Mouse (Mus musculus): ENCODE measurements around the gene Lpp.

Lpp gene

DNA sequence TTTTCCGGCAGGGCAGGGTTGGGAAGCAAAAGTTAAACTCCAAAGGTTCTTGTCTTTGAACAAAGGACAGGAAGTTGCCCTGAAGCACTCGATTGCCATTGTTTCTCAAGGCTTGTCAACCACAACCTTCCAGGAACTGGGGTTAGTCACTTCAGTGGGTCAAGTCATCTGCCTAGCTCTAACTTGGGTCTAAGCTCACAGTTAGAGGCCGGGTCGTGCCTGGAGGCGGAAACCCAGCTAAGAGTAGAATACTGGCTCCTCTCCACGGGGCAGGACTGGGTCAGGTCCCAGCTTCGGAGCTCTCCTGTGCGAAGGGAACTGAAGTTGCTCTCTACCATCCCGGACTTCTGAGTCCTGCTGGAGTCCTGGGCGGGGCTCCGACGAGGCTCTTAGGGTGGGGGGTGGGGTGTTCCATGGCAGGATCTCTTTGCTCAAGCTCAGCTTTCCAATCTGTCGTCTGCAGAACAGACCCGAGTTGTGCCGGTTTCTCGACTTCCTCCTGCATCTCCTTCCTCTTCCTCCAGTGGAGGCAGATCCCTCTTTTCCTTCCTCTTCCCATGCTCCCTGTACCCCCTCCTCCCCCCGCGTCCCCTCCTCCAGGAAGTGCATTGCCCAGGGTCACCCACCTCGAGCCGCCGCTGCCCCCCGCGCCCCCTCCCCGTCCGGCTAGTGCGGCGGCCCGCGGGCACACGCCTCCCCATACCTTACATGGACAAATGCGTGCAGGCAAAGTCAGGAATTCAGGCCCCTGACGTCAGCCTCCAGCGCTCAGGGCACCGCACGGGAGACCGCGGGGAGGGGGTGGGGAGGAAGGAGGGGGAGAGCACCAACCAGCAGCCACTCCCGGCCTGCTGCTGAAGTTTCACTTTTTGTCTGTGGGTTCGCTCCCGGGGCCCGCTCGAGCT lies at the start of gene Lpp:
Gene Lpp (plus strand): TSS at position 857 of the 905 bp plus-strand sequence.
- DNase-seq (ENCODE audit: low read depth, low spot score) = peak; percentile 61

DNA sequence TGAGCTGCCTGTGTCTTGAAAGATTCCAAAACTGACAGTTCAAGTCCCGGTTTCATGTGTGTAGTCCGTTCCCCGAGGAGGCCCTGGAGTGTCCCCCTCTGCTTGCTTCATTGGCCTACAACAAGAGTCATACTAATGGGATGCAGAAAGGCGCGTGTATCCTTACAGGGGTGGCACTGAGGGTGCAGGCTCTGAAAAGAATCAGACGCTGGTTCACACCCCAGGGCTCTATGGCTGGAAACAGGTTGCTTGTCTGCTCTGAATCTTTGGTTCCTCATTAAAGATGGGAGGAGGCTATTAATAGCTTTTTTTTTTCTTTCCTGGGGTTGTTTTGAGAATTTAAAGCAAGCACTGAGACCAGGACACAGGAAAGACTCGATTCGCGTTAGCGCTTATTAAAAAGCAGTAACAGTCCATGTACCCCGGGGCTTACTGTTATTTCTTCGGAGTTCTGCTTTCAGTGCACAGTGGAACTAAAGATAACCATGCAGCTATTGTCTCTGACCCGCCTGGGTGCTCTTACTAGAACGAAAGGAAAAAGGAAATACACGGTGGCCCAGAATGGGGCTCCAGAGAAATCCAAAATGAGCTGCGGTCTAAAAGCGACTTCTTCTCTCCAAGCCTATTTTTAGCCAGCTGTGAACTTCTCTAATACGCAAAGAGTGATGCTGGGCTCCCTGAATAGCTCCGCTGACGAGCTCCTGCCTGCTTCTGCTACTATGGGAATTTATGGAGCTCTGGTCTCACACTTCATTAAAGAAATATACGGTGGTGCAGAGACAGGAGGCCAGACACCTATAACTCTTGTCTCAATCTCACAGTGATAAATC lies 45.5 kb upstream of the Lpp start:
- DNase-seq (ENCODE audit: low read depth, low spot score) = peak; percentile 78

DNA sequence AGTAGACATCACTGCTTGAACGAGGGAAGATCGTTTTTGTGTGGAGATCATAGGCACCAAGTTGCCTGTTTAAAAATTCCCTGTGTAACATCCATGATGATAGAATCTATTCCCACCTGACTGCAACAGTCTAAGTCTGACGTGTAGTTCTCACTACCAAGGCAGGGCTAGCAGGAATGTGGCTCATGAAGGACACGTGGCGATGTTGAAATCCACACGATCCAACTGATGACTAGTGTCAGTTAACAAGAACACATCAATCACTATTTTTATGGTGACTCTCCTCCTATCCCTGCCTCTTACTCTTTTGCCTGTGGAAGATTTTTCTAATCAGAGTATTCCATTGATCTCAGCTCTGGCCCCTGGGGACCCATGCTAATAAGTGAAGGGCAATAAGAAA lies 43.0 kb upstream of the Lpp start:
- DNase-seq (ENCODE audit: low read depth, low spot score) = no peak

DNA sequence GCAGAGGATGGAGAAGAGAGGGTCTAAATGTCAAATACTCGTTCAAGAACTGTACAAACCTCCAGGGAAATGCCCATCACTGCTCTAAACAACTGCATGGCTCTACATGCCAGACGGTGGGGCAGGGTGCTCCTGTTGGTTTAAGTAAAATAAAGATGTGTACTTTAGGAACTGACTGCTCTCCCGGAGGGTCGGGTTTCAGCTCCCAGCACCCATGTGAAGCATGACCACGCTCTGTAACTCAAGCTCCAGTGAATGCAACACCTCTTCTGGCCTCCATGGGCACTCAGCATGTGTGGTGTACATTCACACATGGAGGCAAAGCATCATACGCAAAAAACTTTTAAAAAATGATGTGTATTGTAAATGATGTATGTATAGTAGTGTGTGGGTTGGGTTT lies 42.6 kb upstream of the Lpp start:
- no peak for DNase-seq (ENCODE audit: low read depth, low spot score)

DNA sequence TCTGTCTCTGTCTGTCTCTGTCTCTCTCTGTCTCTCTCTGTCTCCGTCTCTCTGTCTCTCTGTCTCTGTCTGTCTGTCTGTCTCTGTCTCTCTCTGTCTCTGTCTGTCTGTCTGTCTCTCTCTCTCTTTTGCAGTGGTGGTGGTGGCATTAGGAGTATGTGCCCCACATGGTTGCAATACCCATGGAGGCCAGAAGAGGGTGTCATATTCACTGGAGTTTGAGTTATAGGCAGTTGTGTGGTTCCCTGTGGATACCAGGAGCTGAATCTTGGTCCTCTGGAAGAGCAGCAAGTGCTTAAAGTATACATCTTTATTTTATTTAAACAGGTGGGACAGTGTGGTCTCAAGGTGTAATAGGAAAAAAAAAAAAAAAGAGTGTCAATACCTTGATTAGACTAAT lies 41.5 kb upstream of the Lpp start:
- no peak for DNase-seq (ENCODE audit: low read depth, low spot score)

DNA sequence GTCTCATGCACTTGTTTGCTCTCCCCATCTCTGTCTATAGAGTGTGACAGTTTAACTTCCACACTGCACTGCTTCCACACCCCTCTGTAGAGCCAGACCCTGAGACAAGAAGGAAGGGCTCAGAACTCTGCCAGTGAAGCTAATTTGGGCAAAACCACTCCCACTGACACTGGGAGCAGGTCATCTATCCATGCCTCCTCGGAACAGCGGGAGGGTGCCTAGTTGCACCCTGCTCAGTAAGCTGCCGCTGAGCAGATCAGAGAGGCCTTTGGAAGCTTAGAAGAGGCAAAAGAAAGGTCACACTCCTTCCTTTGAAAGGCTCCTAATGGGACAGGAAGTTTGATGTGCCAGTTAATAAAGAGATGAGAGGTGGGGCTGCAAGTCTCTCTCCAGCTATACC lies 39.5 kb upstream of the Lpp start:
- no peak for DNase-seq (ENCODE audit: low read depth, low spot score)

DNA sequence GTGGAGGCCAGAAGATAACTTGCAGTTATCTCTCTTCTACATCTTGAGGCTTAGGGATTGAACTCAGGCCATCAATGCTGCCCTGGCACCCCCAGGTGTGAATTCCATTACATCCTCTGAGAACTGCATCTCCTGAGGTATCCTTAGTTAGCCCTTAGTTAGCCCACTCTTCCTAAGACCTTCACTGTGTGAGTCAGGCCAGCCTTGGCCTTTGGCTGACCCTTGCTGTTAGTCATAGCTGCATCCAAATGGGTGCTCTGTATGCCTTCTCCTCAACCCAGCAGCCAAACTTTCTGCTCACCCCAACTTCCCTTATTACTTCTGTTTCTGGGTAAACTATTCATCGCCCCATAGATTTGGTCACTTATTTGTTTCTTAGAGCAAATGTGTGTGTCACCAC lies 31.6 kb upstream of the Lpp start:
- DNase-seq (ENCODE audit: low read depth, low spot score) = no peak

DNA sequence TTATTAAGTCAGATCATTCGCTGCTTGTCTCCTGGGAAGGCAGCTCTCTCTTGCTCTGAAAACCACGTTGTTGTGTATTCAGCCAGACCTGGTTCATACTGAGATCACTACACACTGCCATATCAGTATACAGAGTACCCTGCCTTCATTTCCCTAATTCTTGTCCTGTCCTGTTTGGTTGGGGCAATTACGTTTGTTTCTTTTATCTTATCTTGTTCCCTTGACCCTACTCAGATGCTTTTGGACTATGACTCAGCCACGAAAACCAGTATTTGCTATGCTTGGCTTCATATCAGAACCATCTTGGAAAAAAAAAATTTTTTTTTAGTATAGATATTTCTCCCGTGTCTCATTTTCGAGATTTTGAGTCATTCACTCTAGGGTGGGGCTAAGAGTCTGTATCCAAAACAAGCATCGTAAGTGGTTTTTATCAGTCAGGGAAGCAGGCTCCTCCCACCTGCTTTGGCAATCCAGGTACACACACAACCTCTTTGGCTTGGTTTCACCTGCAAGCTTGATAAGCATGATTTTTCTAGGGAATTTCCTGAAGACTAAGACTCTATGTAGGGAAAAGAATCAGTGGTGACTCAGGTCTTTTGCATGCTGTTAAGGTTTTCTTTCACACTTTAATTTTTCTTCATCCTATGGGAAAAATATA lies 29.1 kb upstream of the Lpp start:
- DNase-seq (ENCODE audit: low read depth, low spot score) = no peak

DNA sequence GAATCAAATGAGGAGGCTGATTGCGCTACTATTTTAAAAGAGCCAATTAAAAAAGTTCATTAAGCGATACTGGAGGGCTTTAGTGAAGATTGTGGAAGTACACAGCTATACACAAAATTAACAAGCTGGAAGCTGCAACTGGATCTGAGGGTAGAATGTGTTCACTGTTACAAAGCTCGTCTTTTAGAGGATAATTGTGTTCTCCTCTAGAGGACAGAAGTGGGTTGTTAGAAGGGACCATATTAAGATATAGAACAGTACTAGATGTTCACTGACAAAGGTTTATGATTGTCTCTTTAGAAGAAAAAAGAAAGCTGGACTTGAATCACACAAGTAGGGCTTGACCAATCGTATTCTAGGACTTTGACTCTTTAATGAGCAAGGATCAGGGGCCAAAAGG lies 27.4 kb upstream of the Lpp start:
- DNase-seq (ENCODE audit: low read depth, low spot score) = no peak

DNA sequence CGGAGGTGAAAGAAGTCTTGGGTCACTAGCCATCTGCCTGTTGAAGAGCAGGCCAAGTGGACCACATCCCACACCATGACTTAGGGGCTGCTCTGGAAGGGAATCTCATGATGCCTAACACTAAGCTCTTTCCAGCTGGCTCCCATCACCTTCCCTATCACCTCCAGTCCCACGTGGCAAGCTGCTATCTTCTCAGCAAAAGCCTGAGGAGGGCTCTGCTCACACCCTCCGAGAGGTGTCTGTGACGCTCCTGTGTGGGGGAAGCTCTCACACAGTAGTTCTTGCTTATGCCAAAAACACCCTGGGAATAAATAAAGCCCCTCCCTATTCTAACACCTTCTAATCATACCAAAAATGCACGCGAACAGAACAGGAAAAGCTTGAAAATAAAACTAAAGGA lies 26.2 kb upstream of the Lpp start:
- no peak for DNase-seq (ENCODE audit: low read depth, low spot score)

DNA sequence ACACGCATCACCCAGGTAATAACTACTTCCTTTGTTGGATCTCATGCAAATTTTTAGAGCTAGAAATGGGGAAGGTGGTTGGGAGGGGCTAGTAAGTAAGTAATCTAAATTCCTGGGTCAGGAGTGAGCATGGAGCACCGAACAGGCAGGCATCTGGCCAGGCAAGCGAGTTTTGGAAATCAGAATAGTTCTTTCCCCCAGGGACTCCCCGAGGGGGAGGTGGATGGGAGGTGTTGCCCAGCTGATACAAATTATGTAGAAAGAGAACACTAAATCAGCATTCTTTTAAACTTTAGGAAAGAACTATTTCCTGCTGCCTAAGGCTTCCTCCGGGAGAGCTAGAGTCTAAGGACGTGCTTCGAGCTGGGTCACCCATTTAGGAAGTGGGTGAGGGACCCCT lies 25.8 kb upstream of the Lpp start:
- no peak for DNase-seq (ENCODE audit: low read depth, low spot score)

DNA sequence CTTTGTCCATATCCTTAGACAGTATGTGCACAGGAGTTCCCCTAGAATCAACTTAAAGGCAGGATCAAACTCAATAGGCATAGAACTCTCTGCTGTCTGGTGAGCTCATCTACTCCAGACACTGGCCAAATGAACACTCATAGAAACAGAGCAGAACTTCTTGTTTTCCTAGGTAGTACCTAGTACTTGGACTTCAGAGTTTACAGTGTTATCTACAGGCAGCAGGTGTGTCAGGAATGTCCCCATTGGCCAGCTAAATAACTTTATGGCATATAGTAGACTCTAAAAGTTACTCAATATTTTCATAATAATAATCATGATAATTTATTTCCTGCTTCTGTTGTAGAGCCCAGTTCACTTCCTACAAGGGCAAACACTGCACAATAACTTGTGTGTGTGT lies 16.8 kb upstream of the Lpp start:
- DNase-seq (ENCODE audit: low read depth, low spot score) = no peak

DNA sequence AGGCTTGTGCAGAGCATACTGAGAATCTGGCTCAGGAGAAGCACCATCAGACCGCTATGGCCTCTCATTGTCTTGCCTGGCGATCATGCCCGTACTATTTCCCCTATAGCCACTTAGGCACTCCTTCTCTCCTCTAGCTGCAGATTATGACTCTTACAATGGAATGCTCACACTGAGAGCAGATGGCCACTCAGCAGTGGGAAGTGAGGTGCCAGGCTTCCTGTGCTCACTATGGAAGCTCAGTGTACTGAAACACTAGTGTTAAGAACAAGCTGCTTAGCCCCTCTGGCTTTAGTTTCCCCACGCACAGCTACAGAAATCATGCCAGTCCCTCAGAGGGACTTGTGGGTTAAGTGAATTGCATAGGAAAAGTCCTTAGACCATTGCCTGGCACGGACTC lies 2.7 kb upstream of the Lpp start:
- no peak for DNase-seq (ENCODE audit: low read depth, low spot score)

DNA sequence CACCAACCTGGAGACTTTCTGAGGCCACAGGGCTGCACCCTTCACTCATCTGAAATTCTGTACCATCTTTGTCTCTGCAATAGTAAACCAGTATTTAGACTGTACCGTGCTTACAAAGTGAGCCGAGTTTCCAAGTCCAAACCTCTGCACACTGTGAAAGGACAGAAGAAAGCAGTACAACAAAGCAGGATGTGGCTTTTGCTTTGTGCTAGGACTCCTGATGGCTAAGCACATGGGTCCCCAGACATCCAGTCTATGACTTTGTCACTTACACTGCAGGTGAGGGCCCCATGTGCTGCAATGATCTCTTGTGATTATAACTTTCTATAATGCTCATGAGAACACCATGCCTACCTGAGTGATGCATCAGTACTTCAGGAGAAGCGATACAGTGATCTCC lies 2.2 kb upstream of the Lpp start:
- no peak for DNase-seq (ENCODE audit: low read depth, low spot score)

DNA sequence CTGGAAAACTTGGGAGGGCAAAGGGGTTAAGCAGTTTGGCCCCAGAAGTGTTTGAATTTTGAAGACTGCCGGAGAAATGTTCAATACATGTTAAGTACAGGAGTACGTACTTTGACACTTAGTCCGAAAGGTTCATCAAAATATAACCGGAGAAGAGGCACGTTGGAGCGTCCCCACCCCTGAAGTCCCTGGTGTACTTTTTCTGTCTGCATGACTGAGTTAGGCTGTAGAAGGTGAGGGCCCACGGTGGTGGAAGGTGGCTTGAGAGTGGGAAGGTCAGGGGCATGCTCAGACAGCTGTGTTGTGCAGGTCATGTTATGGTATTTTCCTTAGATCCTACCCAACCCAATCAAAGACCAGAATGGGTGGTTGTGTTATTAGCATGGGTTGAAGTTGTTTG lies 1.4 kb upstream of the Lpp start:
- no peak for DNase-seq (ENCODE audit: low read depth, low spot score)

DNA sequence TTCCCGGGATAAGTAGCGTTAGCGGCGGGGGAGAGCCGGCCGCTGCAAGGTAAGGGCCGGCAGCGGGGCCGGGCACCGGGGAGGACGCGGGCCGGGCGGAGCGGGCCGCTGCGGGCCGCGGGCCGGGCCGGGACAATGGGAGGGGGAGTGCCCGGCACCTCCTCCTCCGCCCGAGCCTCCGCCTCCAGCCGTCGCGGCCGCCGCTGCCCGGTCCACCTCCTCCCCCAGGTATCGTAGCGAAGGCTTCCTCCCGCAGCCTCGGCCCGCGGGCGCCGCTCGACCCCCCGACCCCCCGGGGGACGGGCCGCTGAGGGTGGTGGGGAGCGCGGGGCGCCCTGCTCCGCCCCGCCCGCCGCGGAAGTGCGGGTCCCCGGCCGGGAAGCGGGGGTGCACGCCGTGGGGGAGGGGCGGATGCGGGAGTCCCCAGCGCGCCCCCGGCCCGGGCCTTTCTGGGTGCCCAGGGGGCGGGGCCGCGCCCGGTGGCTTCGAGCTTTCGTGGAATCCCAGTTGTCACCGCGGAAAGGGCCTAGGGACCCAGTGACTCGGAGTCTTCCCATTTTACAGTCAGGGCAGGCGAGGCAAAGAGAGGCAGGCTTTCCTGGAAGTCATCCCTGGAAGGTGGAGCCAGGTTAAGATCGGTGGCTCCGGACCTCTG lies 376 bp downstream of the Lpp start:
- peak; percentile 61 for DNase-seq (ENCODE audit: low read depth, low spot score)

DNA sequence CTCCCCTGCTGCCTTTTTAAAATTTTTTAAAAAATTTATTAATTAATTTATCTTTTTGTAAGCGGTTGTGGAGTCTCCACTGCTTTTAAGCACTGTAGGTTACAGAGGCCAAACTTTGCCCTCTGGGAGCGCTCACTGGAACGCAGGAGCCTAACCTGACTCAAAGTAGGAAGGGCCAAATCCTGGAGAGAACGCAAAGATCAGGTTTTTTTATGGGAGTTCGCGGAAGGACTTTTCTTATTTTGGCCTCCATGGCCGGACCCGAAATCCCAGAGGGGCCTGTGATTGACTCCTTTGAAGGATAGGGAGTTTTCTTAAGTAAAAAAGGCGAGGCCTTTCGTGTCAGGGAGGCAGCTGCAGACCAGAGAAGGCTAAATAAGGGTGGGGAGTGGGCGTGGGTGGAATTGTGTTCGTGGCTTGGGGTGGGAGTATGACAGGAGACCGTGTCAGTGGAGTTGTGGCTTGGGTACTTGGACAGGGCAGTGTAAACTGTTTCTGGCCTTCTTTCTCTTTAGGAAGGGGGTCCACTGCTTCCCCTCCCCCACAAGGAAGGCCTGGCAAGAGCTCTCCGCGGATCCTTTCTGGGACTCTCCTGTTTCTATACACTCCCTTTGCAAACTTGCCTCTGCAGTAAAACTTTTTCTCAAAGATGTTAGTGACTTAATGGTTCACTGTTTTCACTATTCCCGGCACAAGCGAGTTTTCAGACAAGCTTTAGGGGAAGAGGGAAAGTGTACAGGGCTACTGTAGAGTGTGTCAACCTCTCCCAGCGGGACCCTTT lies 1.1 kb downstream of the Lpp start:
- no peak for DNase-seq (ENCODE audit: low read depth, low spot score)

DNA sequence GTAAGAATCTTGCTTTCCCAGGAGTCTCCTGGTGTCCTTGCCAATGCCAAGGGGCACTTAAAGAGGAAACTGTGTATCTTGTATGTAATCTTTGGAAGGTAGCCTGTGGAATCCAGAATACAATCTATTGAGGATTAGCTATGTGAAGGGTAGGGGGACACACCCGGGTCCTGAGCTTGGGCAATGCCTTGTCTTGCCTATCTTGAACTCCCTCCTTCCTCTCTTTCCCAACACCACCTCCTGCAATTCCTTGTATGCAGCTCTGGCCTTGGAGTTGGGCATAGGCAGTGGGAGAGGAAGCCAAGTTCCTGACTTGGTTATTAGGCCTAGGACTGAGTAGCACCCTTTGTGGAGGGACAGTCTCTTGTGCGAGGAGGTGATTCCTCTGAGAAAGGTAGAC lies 1.8 kb downstream of the Lpp start:
- no peak for DNase-seq (ENCODE audit: low read depth, low spot score)

DNA sequence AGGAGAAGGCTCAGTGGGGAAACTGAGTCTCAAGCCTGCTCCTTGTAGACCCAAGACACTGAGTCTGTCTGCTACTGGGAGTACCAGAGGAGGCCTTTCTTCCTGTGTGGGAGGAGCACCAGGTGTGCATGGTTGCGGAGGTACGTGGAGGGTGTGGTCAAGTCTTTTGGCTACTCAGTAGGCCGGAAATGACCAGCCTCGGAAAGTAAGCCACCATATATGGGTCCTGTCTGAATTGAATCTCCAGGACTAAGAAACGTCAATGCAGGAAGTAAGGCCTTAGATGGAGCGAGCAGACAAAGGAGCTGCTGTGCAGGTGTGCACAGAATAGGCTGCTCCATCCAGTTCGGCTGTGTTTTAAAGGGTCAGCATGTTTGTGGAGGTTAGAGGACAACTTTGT lies 3.2 kb downstream of the Lpp start:
- DNase-seq (ENCODE audit: low read depth, low spot score) = no peak

DNA sequence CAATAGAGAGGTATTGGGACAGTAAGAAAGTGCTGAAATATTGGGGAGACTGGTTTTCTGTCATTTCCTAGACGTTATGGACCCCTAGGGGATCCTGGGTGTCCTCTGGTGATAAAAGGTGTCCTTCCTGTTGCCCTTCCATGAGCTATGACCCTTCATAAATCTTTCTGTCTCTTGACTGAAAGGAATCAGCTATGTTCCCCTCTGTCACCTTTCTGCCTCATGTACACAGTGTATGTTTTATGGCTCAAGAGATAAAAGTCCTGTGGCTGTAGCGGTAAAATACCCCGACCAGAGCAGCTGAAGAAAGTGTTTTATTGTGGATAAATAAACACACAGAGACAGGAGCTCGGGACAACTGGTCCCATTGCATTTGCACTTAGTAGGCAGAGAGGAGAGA lies 5.2 kb downstream of the Lpp start:
- DNase-seq (ENCODE audit: low read depth, low spot score) = no peak

DNA sequence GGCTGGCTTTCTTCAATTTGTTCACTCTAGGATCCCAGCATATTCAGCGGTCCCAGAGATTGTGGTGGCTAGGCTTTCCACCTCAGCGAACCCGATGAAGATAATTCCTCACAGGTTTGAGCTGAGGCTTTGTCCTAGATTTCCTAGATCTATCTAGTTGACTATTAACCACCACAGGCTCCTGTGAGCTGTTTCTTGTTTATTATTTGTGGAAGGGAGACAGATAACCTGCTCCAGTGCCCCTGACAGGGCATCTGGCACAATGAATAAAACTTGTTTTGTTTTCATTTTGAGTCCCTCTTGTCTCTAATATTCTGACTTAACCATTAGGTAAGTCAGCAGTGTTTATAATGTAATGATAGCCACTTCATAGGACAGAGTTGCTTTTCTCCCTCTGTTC lies 5.6 kb downstream of the Lpp start:
- no peak for DNase-seq (ENCODE audit: low read depth, low spot score)
